Mouse (Mus musculus): Measurements from ENCODE around the gene Olfr893. TPM values are rescaled to one million over a fixed set of nuclear protein-coding genes. Genes with fewer than 3 reads are reported as not detected.
"Not testable (repeated sequence)": the region's sequence is repeated elsewhere in the genome, so short reads cannot be mapped to it uniquely, and the experiment has no call there.

The Olfr893 gene
- not detected in 2 replicates for polyA plus RNA-seq (2015; fragmentation: Nextera tagmentation; extraction: Ambion mirVana)

GRCm38 (mm10) chr9:38208065-38208464, at the start of gene Olfr893:
Olfr893 (plus strand) TSS chr9:38208365.
- Histone ChIP-seq H3K4me2 (ENCODE audit: low read depth, low read length) (no peak within 1 kb of the TSS), H3K9me3 (replicated peaks; ENCODE audit: control insufficient read depth, low read length) (no peaks in the 10 kb centered on the region), H3K4me3 (ENCODE audit: low read length) (no peak within 1 kb of the TSS), H3K27ac (ENCODE audit: low read length) (no peak within 1 kb of the TSS), H3K27me3 (ENCODE audit: control insufficient read depth, insufficient read depth, low read length) (no peaks in the 10 kb centered on the region), H3K9ac (ENCODE audit: low read length) (no peak within 1 kb of the TSS), H3K36me3 (ENCODE audit: control insufficient read depth, insufficient read depth) (no peaks in the 10 kb centered on the region), H3K4me1 (ENCODE audit: control insufficient read depth, insufficient read depth, low read length) (no peaks in the 10 kb centered on the region)
- no peak for ATAC-seq (replicated peaks; ENCODE audit: extremely low read depth, insufficient read depth, low FRiP score)
- 83% methylated on average over 3 of the region's 3 CpGs for WGBS

- not testable (repeated sequence) for H3K36me3 ChIP-seq (ENCODE audit: control insufficient read depth, insufficient read depth); H3K9ac ChIP-seq (ENCODE audit: low read length); H3K9me3 ChIP-seq (replicated peaks; ENCODE audit: control insufficient read depth, low read length); H3K4me2 ChIP-seq (ENCODE audit: low read depth, low read length); H3K4me3 ChIP-seq (ENCODE audit: low read length); H3K27me3 ChIP-seq (ENCODE audit: control insufficient read depth, insufficient read depth, low read length); H3K27ac ChIP-seq (ENCODE audit: low read length); H3K4me1 ChIP-seq (ENCODE audit: control insufficient read depth, insufficient read depth, low read length); ATAC-seq (replicated peaks; ENCODE audit: extremely low read depth, insufficient read depth, low FRiP score)
- 39% methylated on average over 2 of the region's 2 CpGs for WGBS
Observed at GRCm38 (mm10) chr9:38168341-38168740, 39.8 kb upstream of the Olfr893 start.

DNA sequence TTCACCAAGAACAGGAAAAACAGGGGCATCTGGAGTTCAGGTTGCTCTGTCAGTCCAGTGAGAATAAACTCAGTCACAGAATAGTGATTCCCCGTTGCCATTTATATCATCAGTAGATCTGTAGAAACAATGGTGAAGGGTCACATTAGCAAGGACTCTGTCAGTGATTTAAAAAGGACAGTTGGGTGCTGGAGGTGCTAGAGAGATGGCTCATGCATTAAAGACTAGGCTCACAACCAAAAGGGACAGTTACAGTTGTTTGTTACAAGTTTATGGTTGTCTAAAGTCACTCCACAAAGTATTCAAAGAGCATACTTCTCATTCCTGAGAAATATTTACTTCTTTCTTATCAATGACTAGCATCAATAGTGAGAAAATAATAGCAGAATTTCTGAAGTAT, 27.4 kb upstream of the Olfr893 start, which contains the start of gene Olfr891:
Olfr891 (minus strand) TSS at position 101 of the 400 bp plus-strand sequence.
- no peak for ATAC-seq (replicated peaks; ENCODE audit: extremely low read depth, insufficient read depth, low FRiP score)
- Histone ChIP-seq H3K4me2 (ENCODE audit: low read depth, low read length) (no peak within 1 kb of the TSS), H3K27ac (ENCODE audit: low read length) (no peak within 1 kb of the TSS), H3K9me3 (replicated peaks; ENCODE audit: control insufficient read depth, low read length) (peaks cover 7% of the 10 kb centered on the region), H3K36me3 (ENCODE audit: control insufficient read depth, insufficient read depth) (no peaks in the 10 kb centered on the region), H3K4me1 (ENCODE audit: control insufficient read depth, insufficient read depth, low read length) (no peaks in the 10 kb centered on the region), H3K27me3 (ENCODE audit: control insufficient read depth, insufficient read depth, low read length) (no peaks in the 10 kb centered on the region), H3K9ac (ENCODE audit: low read length) (no peak within 1 kb of the TSS), H3K4me3 (ENCODE audit: low read length) (no peak within 1 kb of the TSS)
- WGBS, result 68% methylated on average over 1 of the region's 1 CpGs

- H3K4me1 ChIP-seq (ENCODE audit: control insufficient read depth, insufficient read depth, low read length), result no peaks in the 10 kb centered on the region
- no peak for ATAC-seq (replicated peaks; ENCODE audit: extremely low read depth, insufficient read depth, low FRiP score)
- H3K27ac ChIP-seq (ENCODE audit: low read length), result no peak within 1 kb of the TSS
- H3K4me2 ChIP-seq (ENCODE audit: low read depth, low read length), result no peak within 1 kb of the TSS
- H3K9ac ChIP-seq (ENCODE audit: low read length), result no peak within 1 kb of the TSS
- H3K36me3 ChIP-seq (ENCODE audit: control insufficient read depth, insufficient read depth), result no peaks in the 10 kb centered on the region
- H3K27me3 ChIP-seq (ENCODE audit: control insufficient read depth, insufficient read depth, low read length), result no peaks in the 10 kb centered on the region
- no peak within 1 kb of the TSS for H3K4me3 ChIP-seq (ENCODE audit: low read length)
- H3K9me3 ChIP-seq (replicated peaks; ENCODE audit: control insufficient read depth, low read length), result peaks cover 3% of the 10 kb centered on the region; the same call in 1 of the 2 replicates
Observed at GRCm38 (mm10) chr9:38217755-38218154, 9.6 kb downstream of the Olfr893 start, which contains the start of gene Olfr894. Olfr894 (plus strand) TSS chr9:38218055.

DNA sequence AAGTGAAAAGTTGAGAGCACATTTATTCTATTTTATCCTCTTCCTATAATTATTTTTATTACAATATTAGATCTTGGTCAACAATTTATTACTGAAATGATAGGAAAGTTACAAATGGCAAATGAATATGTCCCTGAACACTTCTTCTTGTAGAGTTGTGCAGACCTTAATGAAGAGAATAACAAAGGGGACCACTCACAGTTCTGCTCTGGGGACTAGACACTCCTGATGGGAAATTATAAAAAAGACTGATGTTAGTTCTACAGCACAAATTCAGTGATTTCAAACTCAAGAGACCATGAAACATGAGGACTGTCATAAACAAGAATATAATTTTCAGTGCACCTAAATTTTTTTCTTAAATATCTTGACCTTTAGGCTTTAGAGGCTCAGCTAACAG, 44.3 kb downstream of the Olfr893 start, which contains the start of gene Olfr143:
Olfr143 (plus strand) TSS at position 301 of the 400 bp plus-strand sequence.
- no peaks in the 10 kb centered on the region for H3K27me3 ChIP-seq (ENCODE audit: control insufficient read depth, insufficient read depth, low read length)

More for the DNA sequence above, 44.3 kb downstream of the Olfr893 start, which contains the start of gene Olfr143:
- ATAC-seq (replicated peaks; ENCODE audit: extremely low read depth, insufficient read depth, low FRiP score), result no peak
- no peaks in the 10 kb centered on the region for H3K4me1 ChIP-seq (ENCODE audit: control insufficient read depth, insufficient read depth, low read length)
- H3K9ac ChIP-seq (ENCODE audit: low read length), result no peak within 1 kb of the TSS
- H3K4me3 ChIP-seq (ENCODE audit: low read length), result no peak within 1 kb of the TSS
- H3K9me3 ChIP-seq (replicated peaks; ENCODE audit: control insufficient read depth, low read length), result no peaks in the 10 kb centered on the region
- H3K36me3 ChIP-seq (ENCODE audit: control insufficient read depth, insufficient read depth), result no peaks in the 10 kb centered on the region
- H3K4me2 ChIP-seq (ENCODE audit: low read depth, low read length), result no peak within 1 kb of the TSS
- no peak within 1 kb of the TSS for H3K27ac ChIP-seq (ENCODE audit: low read length)

Other genes with a start within 250 kb of the Olfr893 start
- not detected in 2 replicates for gene Olfr881, start 216.5 kb upstream of the Olfr893 start, polyA plus RNA-seq (2015; fragmentation: Nextera tagmentation; extraction: Ambion mirVana)
- gene Olfr883, start 182.6 kb upstream of the Olfr893 start, polyA plus RNA-seq (2015; fragmentation: Nextera tagmentation; extraction: Ambion mirVana), result not detected in 2 replicates
- not detected in 2 replicates for gene Olfr884, start 161.8 kb upstream of the Olfr893 start, polyA plus RNA-seq (2015; fragmentation: Nextera tagmentation; extraction: Ambion mirVana)
- gene Olfr885, start 147.0 kb upstream of the Olfr893 start, polyA plus RNA-seq (2015; fragmentation: Nextera tagmentation; extraction: Ambion mirVana), result not detected in 2 replicates
- not detected in 2 replicates for gene Olfr887, start 124.3 kb upstream of the Olfr893 start, polyA plus RNA-seq (2015; fragmentation: Nextera tagmentation; extraction: Ambion mirVana)
- not detected in 2 replicates for gene Olfr888, start 100.2 kb upstream of the Olfr893 start, polyA plus RNA-seq (2015; fragmentation: Nextera tagmentation; extraction: Ambion mirVana)
- gene Olfr889, start 93.2 kb upstream of the Olfr893 start, polyA plus RNA-seq (2015; fragmentation: Nextera tagmentation; extraction: Ambion mirVana), result 0.02 and 0.04 TPM in 2 replicates
- not detected in 2 replicates for gene Olfr890, start 65.8 kb upstream of the Olfr893 start, polyA plus RNA-seq (2015; fragmentation: Nextera tagmentation; extraction: Ambion mirVana)
- not detected in 2 replicates for gene Olfr891, start 27.5 kb upstream of the Olfr893 start, polyA plus RNA-seq (2015; fragmentation: Nextera tagmentation; extraction: Ambion mirVana)
- gene Olfr894, start 9.7 kb downstream of the Olfr893 start, polyA plus RNA-seq (2015; fragmentation: Nextera tagmentation; extraction: Ambion mirVana), result not detected in 2 replicates
- not detected in 2 replicates for gene Olfr143, start 44.4 kb downstream of the Olfr893 start, polyA plus RNA-seq (2015; fragmentation: Nextera tagmentation; extraction: Ambion mirVana)
- not detected in 2 replicates for gene Olfr895, start 59.5 kb downstream of the Olfr893 start, polyA plus RNA-seq (2015; fragmentation: Nextera tagmentation; extraction: Ambion mirVana)
- not detected in 2 replicates for gene Olfr896-ps1, start 82.7 kb downstream of the Olfr893 start, polyA plus RNA-seq (2015; fragmentation: Nextera tagmentation; extraction: Ambion mirVana)
- gene Olfr25, start 120.7 kb downstream of the Olfr893 start, polyA plus RNA-seq (2015; fragmentation: Nextera tagmentation; extraction: Ambion mirVana), result not detected in 2 replicates
- not detected in 2 replicates for gene Olfr898, start 140.0 kb downstream of the Olfr893 start, polyA plus RNA-seq (2015; fragmentation: Nextera tagmentation; extraction: Ambion mirVana)
- gene Olfr250, start 158.5 kb downstream of the Olfr893 start, polyA plus RNA-seq (2015; fragmentation: Nextera tagmentation; extraction: Ambion mirVana), result not detected in 2 replicates
- not detected in 2 replicates for gene Olfr251, start 168.7 kb downstream of the Olfr893 start, polyA plus RNA-seq (2015; fragmentation: Nextera tagmentation; extraction: Ambion mirVana)
- not detected in 2 replicates for gene Olfr147, start 193.3 kb downstream of the Olfr893 start, polyA plus RNA-seq (2015; fragmentation: Nextera tagmentation; extraction: Ambion mirVana)
- gene Olfr901, start 221.1 kb downstream of the Olfr893 start, polyA plus RNA-seq (2015; fragmentation: Nextera tagmentation; extraction: Ambion mirVana), result not detected in 2 replicates
- not detected in 2 replicates for gene Olfr902, start 239.3 kb downstream of the Olfr893 start, polyA plus RNA-seq (2015; fragmentation: Nextera tagmentation; extraction: Ambion mirVana)